Comparison of ENCODE assay signal across 8 mouse cellular contexts in genomic region chr17:23546702-23547505, GRCm38 (mm10). TPM values are rescaled to one million over a fixed set of nuclear protein-coding genes. Genes with fewer than 3 reads are reported as not detected.
A peak's percentile ranks its signal among the peaks of the same experiment; 100 is the strongest.
DNase-seq lines count a peak whose midpoint lies in the region; ATAC-seq and TF ChIP-seq lines count a peak whose summit lies in the region.

No protein-coding gene starts in this region.

- peak; percentile 16 for ATAC-seq in hindbrain, embryonic 16.5 days

- under 1% methylated on average over 42 of the region's 42 CpGs for WGBS in hindbrain, embryonic 16.5 days

- H3K27ac ChIP-seq in cortical plate, adult 2 months (ENCODE audit: insufficient read depth, low read length): peak overlapping the region; percentile 85
- peak overlapping the region; percentile 89 for H3K27ac ChIP-seq in gastrocnemius, adult 2 months
- H3K27ac ChIP-seq in hindbrain, embryonic 16.5 days (ENCODE audit: low read depth, low read length): peak overlapping the region; percentile 74

- H3K4me3 ChIP-seq in cortical plate, adult 2 months (ENCODE audit: insufficient read depth, low read length): peak overlapping the region; percentile 74
- H3K4me3 ChIP-seq in gastrocnemius, adult 2 months: peak overlapping the region; percentile 84
- peak overlapping the region; percentile 69 for H3K4me3 ChIP-seq in hindbrain, embryonic 16.5 days (ENCODE audit: low read length)

- peak overlapping the region; percentile 55 for H3K4me2 ChIP-seq in hindbrain, embryonic 16.5 days (ENCODE audit: low read length)

- peak overlapping the region; percentile 74 for H3K9ac ChIP-seq in hindbrain, embryonic 16.5 days (ENCODE audit: low read depth, low read length)

- H3K36me3 ChIP-seq in hindbrain, embryonic 16.5 days (ENCODE audit: control insufficient read depth, insufficient read depth, low read length): no peaks in the 10 kb centered on the region

- H3K4me1 ChIP-seq in cortical plate, adult 2 months (ENCODE audit: control insufficient read depth, insufficient read depth, low read length): no peaks in the 10 kb centered on the region
- H3K4me1 ChIP-seq in hindbrain, embryonic 16.5 days (ENCODE audit: control insufficient read depth, insufficient read depth, low read depth, low read length): no peaks in the 10 kb centered on the region; the same call in none of the 2 replicates

- H3K27me3 ChIP-seq in hindbrain, embryonic 16.5 days (replicated peaks; ENCODE audit: control insufficient read depth, insufficient read depth, low read length): no peaks in the 10 kb centered on the region

- TF ChIP-seq POLR2A in cortical plate, adult 2 months (IDR thresholded peaks at IDR 0.05; ENCODE audit: extremely low read depth, insufficient read depth, low read length): no peak

- no peaks in the 10 kb centered on the region for H3K9me3 ChIP-seq in hindbrain, embryonic 16.5 days (ENCODE audit: control insufficient read depth, low read length)

- DNase-seq in T-cell, adult 2 months (ENCODE audit: low spot score): peak; percentile 82
- DNase-seq in gastrocnemius, adult 2 months: peak; percentile 80
- DNase-seq in left cerebral cortex, adult 11 months (ENCODE audit: low spot score): peak; percentile 81
- DNase-seq in lung, postnatal 36 days: peak; percentile 91
- peak; percentile 70 for DNase-seq in retina, adult 2 months (ENCODE audit: low read depth, low spot score)
- peak; percentile 85 for DNase-seq in thymus, postnatal 25 days

- no peak for TF ChIP-seq CTCF in cortical plate, adult 2 months (IDR thresholded peaks at IDR 0.05; ENCODE audit: extremely low read depth, insufficient read depth, low read length)
- no peak for TF ChIP-seq CTCF in gastrocnemius, adult 2 months (IDR thresholded peaks at IDR 0.05)

- intact Hi-C loops in gastrocnemius, adult 2 months (cut with DNase I): no loop called here

RNA-seq across cellular contexts. Expression of gene Zfp213, which starts 17.1 kb away (rescaled TPM):
- 7.9 and 8.7 TPM in 2 replicates for polyA plus RNA-seq in cortical plate, adult 2 months (2012; rRNA removed)
- total RNA-seq in gastrocnemius, adult 2 months (2021): 1 to 10 TPM; 2.0 to 3.3 TPM
- 17.0 and 18.0 TPM in 2 replicates for polyA plus RNA-seq in hindbrain, embryonic 16.5 days (2015; fragmentation: Nextera tagmentation; extraction: Ambion mirVana)

RNA-seq across cellular contexts. Expression of gene Zfp13, which starts 52.4 kb away (rescaled TPM):
- polyA plus RNA-seq in cortical plate, adult 2 months (2012; rRNA removed): 27.2 and 28.5 TPM in 2 replicates
- total RNA-seq in gastrocnemius, adult 2 months (2021): 1 to 10 TPM; 1.5 to 2.1 TPM
- polyA plus RNA-seq in hindbrain, embryonic 16.5 days (2015; fragmentation: Nextera tagmentation; extraction: Ambion mirVana): 26.4 and 29.1 TPM in 2 replicates

RNA-seq across cellular contexts. Expression of gene Zscan10, which starts 53.8 kb away (rescaled TPM):
- polyA plus RNA-seq in cortical plate, adult 2 months (2012; rRNA removed): 0.13 TPM in 1 of 2 replicates, not detected in the other
- total RNA-seq in gastrocnemius, adult 2 months (2021): not detected
- polyA plus RNA-seq in hindbrain, embryonic 16.5 days (2015; fragmentation: Nextera tagmentation; extraction: Ambion mirVana): 0.20 and 0.25 TPM in 2 replicates

Comparison
In these comparisons a context has a peak if more than half of its experiments do, and no peak if none do; other contexts are left out.
1. Peak in every context shown above with its lines: DNase-seq, ATAC-seq, H3K4me3 ChIP-seq and H3K27ac ChIP-seq.